Comparison of ENCODE assay signal across 8 mouse cellular contexts in genomic region chr11:102393719-102394420, GRCm38 (mm10). TPM values are rescaled to one million over a fixed set of nuclear protein-coding genes. Genes with fewer than 3 reads are reported as not detected.
DNase-seq lines count a peak whose midpoint lies in the region; ATAC-seq lines count a peak whose summit lies in the region.

No protein-coding gene starts in this region.

- peak overlapping the region; percentile 43 for H3K9ac ChIP-seq in lung, embryonic 16.5 days (ENCODE audit: low read length)
- H3K9ac ChIP-seq in forebrain, embryonic 13.5 days = peak overlapping the region; percentile 84
- peak overlapping the region; percentile 95 for H3K9ac ChIP-seq in neural tube, embryonic 14.5 days (replicated peaks; ENCODE audit: low read depth, low read length)

- intact Hi-C loops in left cerebral cortex, postnatal 25 days (cut with DNase I) = loop anchor here (2.0 to 5.0 kb wide), 2 partner anchors 57 to 73 kb away; no protein-coding TSS in a partner anchor
- intact Hi-C loops in gastrocnemius, postnatal 36 days (cut with DNase I) = no loop called here

- DNase-seq in lung, postnatal 10 days = no peak
- DNase-seq in cerebellum, adult 11-12 months = peak; percentile 77
- DNase-seq in left cerebral cortex, postnatal 25 days (ENCODE audit: low spot score in 2 of 2) = peak; percentile 43 to 71
- no peak for DNase-seq in gastrocnemius, postnatal 36 days
- no peak for DNase-seq in kidney, postnatal 25 days

- H3K36me3 ChIP-seq in lung, embryonic 16.5 days (ENCODE audit: control insufficient read depth, insufficient read depth, low read length) = no peaks in the 10 kb centered on the region
- peaks cover 10% of the 10 kb centered on the region for H3K36me3 ChIP-seq in forebrain, embryonic 13.5 days (ENCODE audit: poor library complexity, severe bottlenecking)
- H3K36me3 ChIP-seq in neural tube, embryonic 14.5 days (ENCODE audit: control insufficient read depth, insufficient read depth, low read length) = peaks cover 2% of the 10 kb centered on the region; the same call in 1 of the 2 replicates

- peak overlapping the region; percentile 88 for H3K4me2 ChIP-seq in lung, embryonic 16.5 days (ENCODE audit: low read depth, low read length)
- H3K4me2 ChIP-seq in forebrain, embryonic 13.5 days = peak overlapping the region; percentile 85
- H3K4me2 ChIP-seq in neural tube, embryonic 14.5 days (ENCODE audit: low read depth, low read length) = peak overlapping the region; percentile 74

- no peak overlapping the region for H3K27ac ChIP-seq in lung, embryonic 16.5 days (ENCODE audit: low read length)
- H3K27ac ChIP-seq in forebrain, embryonic 13.5 days = peak overlapping the region; percentile 94
- peak overlapping the region; percentile 96 for H3K27ac ChIP-seq in neural tube, embryonic 14.5 days (ENCODE audit: low read depth, low read length)

- peaks cover 17% of the 10 kb centered on the region for H3K4me1 ChIP-seq in lung, embryonic 16.5 days (replicated peaks; ENCODE audit: control insufficient read depth, insufficient read depth, low read length)
- peaks cover 56% of the 10 kb centered on the region for H3K4me1 ChIP-seq in forebrain, embryonic 13.5 days
- H3K4me1 ChIP-seq in neural tube, embryonic 14.5 days (ENCODE audit: control insufficient read depth, insufficient read depth, low read length) = peaks cover 45% of the 10 kb centered on the region

- H3K9me3 ChIP-seq in lung, embryonic 16.5 days (ENCODE audit: control insufficient read depth, low read length) = no peaks in the 10 kb centered on the region; the same call in 1 of the 2 replicates
- H3K9me3 ChIP-seq in forebrain, embryonic 13.5 days (replicated peaks) = no peaks in the 10 kb centered on the region
- H3K9me3 ChIP-seq in neural tube, embryonic 14.5 days (ENCODE audit: control insufficient read depth, low read length) = no peaks in the 10 kb centered on the region

- peaks cover 30% of the 10 kb centered on the region for H3K27me3 ChIP-seq in lung, embryonic 16.5 days (ENCODE audit: control insufficient read depth, insufficient read depth, low read depth, low read length)
- H3K27me3 ChIP-seq in forebrain, embryonic 13.5 days = peaks cover 8% of the 10 kb centered on the region
- no peaks in the 10 kb centered on the region for H3K27me3 ChIP-seq in neural tube, embryonic 14.5 days (ENCODE audit: control insufficient read depth, insufficient read depth, low read length)

- peak overlapping the region; percentile 48 for H3K4me3 ChIP-seq in lung, embryonic 16.5 days (ENCODE audit: low read length)
- H3K4me3 ChIP-seq in forebrain, embryonic 13.5 days = peak overlapping the region; percentile 72
- H3K4me3 ChIP-seq in neural tube, embryonic 14.5 days (ENCODE audit: low read depth, low read length) = peak overlapping the region; percentile 66

- ATAC-seq in lung, embryonic 16.5 days (ENCODE audit: low read depth) = 0 out of 2 replicates have a peak, but pooled peaks have one; percentile 15
- ATAC-seq in forebrain, embryonic 13.5 days = peak; percentile 70
- peak; percentile 75 for ATAC-seq in neural tube, embryonic 14.5 days (ENCODE audit: low read depth)

- 7% methylated on average over 17 of the region's 17 CpGs for WGBS in lung, embryonic 16.5 days
- 4% methylated on average over 17 of the region's 17 CpGs for WGBS in forebrain, embryonic 13.5 days
- WGBS in neural tube, embryonic 14.5 days = 5% methylated on average over 17 of the region's 17 CpGs

RNA-seq across cellular contexts. Expression of gene Rundc3a, which starts 0.7 kb away (rescaled TPM):
- 1.8 and 2.9 TPM in 2 replicates for polyA plus RNA-seq in lung, embryonic 16.5 days (2015; fragmentation: Nextera tagmentation; extraction: Ambion mirVana)
- 93.9 and 94.8 TPM in 2 replicates for polyA plus RNA-seq in forebrain, embryonic 13.5 days (2015; fragmentation: Nextera tagmentation; extraction: Ambion mirVana)
- 100 to 1,000 TPM; 441 to 469 TPM for total RNA-seq in left cerebral cortex, postnatal 25 days (2021)
- polyA plus RNA-seq in neural tube, embryonic 14.5 days (2014; fragmentation: Nextera tagmentation; extraction: Ambion mirVana) = 97.8 and 115 TPM in 2 replicates
- not detected for total RNA-seq in gastrocnemius, postnatal 36 days (2021)

RNA-seq across cellular contexts. Expression of gene Slc25a39, which starts 13.9 kb away (rescaled TPM):
- 234 and 252 TPM in 2 replicates for polyA plus RNA-seq in lung, embryonic 16.5 days (2015; fragmentation: Nextera tagmentation; extraction: Ambion mirVana)
- polyA plus RNA-seq in forebrain, embryonic 13.5 days (2015; fragmentation: Nextera tagmentation; extraction: Ambion mirVana) = 157 and 159 TPM in 2 replicates
- total RNA-seq in left cerebral cortex, postnatal 25 days (2021) = 10 to 100 TPM; 58.8 to 64.8 TPM
- polyA plus RNA-seq in neural tube, embryonic 14.5 days (2014; fragmentation: Nextera tagmentation; extraction: Ambion mirVana) = 141 and 144 TPM in 2 replicates
- total RNA-seq in gastrocnemius, postnatal 36 days (2021) = 10 to 100 TPM; 56.2 to 64.3 TPM

RNA-seq across cellular contexts. Expression of gene Slc4a1, which starts 27.9 kb away (rescaled TPM):
- 8.9 and 18.2 TPM in 2 replicates for polyA plus RNA-seq in lung, embryonic 16.5 days (2015; fragmentation: Nextera tagmentation; extraction: Ambion mirVana)
- polyA plus RNA-seq in forebrain, embryonic 13.5 days (2015; fragmentation: Nextera tagmentation; extraction: Ambion mirVana) = 2.6 and 6.5 TPM in 2 replicates
- total RNA-seq in left cerebral cortex, postnatal 25 days (2021) = under 1 TPM; 0.62 to 0.73 TPM
- 1.6 and 2.4 TPM in 2 replicates for polyA plus RNA-seq in neural tube, embryonic 14.5 days (2014; fragmentation: Nextera tagmentation; extraction: Ambion mirVana)
- total RNA-seq in gastrocnemius, postnatal 36 days (2021) = under 1 TPM in 1 of 2 experiments, not detected in 1; 0.31 TPM

RNA-seq across cellular contexts. Expression of gene Grn, which starts 36.2 kb away (rescaled TPM):
- 195 and 201 TPM in 2 replicates for polyA plus RNA-seq in lung, embryonic 16.5 days (2015; fragmentation: Nextera tagmentation; extraction: Ambion mirVana)
- polyA plus RNA-seq in forebrain, embryonic 13.5 days (2015; fragmentation: Nextera tagmentation; extraction: Ambion mirVana) = 49.5 and 53.9 TPM in 2 replicates
- total RNA-seq in left cerebral cortex, postnatal 25 days (2021) = 10 to 100 TPM; 58.3 to 71.3 TPM
- 43.3 and 68.2 TPM in 2 replicates for polyA plus RNA-seq in neural tube, embryonic 14.5 days (2014; fragmentation: Nextera tagmentation; extraction: Ambion mirVana)
- total RNA-seq in gastrocnemius, postnatal 36 days (2021) = 10 to 100 TPM; 23.5 to 24.8 TPM

RNA-seq across cellular contexts. Expression of gene Fam171a2, which starts 53.6 kb away (rescaled TPM):
- polyA plus RNA-seq in lung, embryonic 16.5 days (2015; fragmentation: Nextera tagmentation; extraction: Ambion mirVana) = 2.9 and 3.9 TPM in 2 replicates
- polyA plus RNA-seq in forebrain, embryonic 13.5 days (2015; fragmentation: Nextera tagmentation; extraction: Ambion mirVana) = 8.5 and 9.3 TPM in 2 replicates
- total RNA-seq in left cerebral cortex, postnatal 25 days (2021) = 100 to 1,000 TPM; 108 to 120 TPM
- 25.4 and 38.4 TPM in 2 replicates for polyA plus RNA-seq in neural tube, embryonic 14.5 days (2014; fragmentation: Nextera tagmentation; extraction: Ambion mirVana)
- total RNA-seq in gastrocnemius, postnatal 36 days (2021) = 1 to 10 TPM; 1.4 to 1.6 TPM

Comparison
In these comparisons a context has a peak if more than half of its experiments do, and no peak if none do; other contexts are left out.
1. ATAC-seq: peak in every context shown above with its lines; median percentile 75 in neural tube, embryonic 14.5 days; 70 in forebrain, embryonic 13.5 days; 15 in lung, embryonic 16.5 days.
2. H3K9ac ChIP-seq: peak in every context shown above with its lines; median percentile 95 in neural tube, embryonic 14.5 days; 84 in forebrain, embryonic 13.5 days; 43 in lung, embryonic 16.5 days.
3. DNase-seq: peak in cerebellum, adult 11-12 months (single experiment) and left cerebral cortex, postnatal 25 days (2 of 2); none in lung, postnatal 10 days (single experiment), gastrocnemius, postnatal 36 days (0 of 2) and kidney, postnatal 25 days (0 of 2).
4. RNA of gene Rundc3a, which starts 0.7 kb away (polyA plus RNA-seq): 97.8 to 115 TPM in neural tube, embryonic 14.5 days and 93.9 to 94.8 TPM in forebrain, embryonic 13.5 days; 1.8 to 2.9 TPM in lung, embryonic 16.5 days; every median in the first group is over 10 times any median in the second.
5. Peak in every context shown above with its lines, with median percentiles within 50 percentile points of each other: H3K4me2 ChIP-seq and H3K4me3 ChIP-seq.